Mouse (Mus musculus): ENCODE measurements around the gene C130050O18Rik.

- no peak for TF ChIP-seq CTCF (IDR thresholded peaks at IDR 0.05; ENCODE audit: low read depth)
- no peak for TF ChIP-seq EP300 (IDR thresholded peaks at IDR 0.05; ENCODE audit: low read depth)
These were observed 32.0 kb upstream of the C130050O18Rik start for GRCm38 (mm10) chr5:139373126-139373525.

Data from liver, postnatal 0 days (tissue).